Mouse (Mus musculus) stomach, embryonic 14.5 days (tissue): Measurements from ENCODE around the gene Ss18l2. TPM values are rescaled to one million over a fixed set of nuclear protein-coding genes. Genes with fewer than 3 reads are reported as not detected.

Experiments
- ATAC-seq: fragments of 200-750 bp; cut with Nextera tagmentation; 2 replicates; pipeline ENCODE4 v1.8.0; 2017; ENCODE audit warnings: low read depth, moderate TSS enrichment; ENCODE audit not compliant: insufficient number of reproducible peaks, insufficient read depth, low FRiP score
- H3K27ac ChIP-seq: fragments of 300-500 bp; sonication (generic); 2 replicates; pipeline ENCODE4 v1.5.1; 2014; ENCODE audit warnings: mild to moderate bottlenecking, low read length, moderate library complexity, mixed read lengths
- H3K27me3 ChIP-seq: fragments of 300-500 bp; sonication (generic); 2 replicates; pipeline ENCODE4 v1.6.1; 2014; ENCODE audit warnings: low read length, control low read depth, mixed read lengths; ENCODE audit not compliant: control insufficient read depth, insufficient read depth
- H3K36me3 ChIP-seq: fragments of 300-500 bp; sonication (generic); 2 replicates; pipeline ENCODE4 v1.6.1; 2014; ENCODE audit warnings: mild to moderate bottlenecking, control low read depth, low read length, moderate library complexity, mixed read lengths; ENCODE audit not compliant: control insufficient read depth, insufficient read depth
- H3K4me1 ChIP-seq: fragments of 300-500 bp; sonication (generic); 2 replicates; pipeline ENCODE4 v1.6.1; 2014; ENCODE audit warnings: low read length, control low read depth, mixed read lengths; ENCODE audit not compliant: control insufficient read depth, insufficient read depth
- H3K4me2 ChIP-seq: fragments of 300-500 bp; sonication (generic); replicated peaks from 2 replicates; pipeline ENCODE4 v1.6.1; 2014; ENCODE audit warnings: low read depth, low read length, control low read depth
- H3K4me3 ChIP-seq: fragments of 300-500 bp; sonication (generic); 2 replicates; pipeline ENCODE4 v1.5.1; 2014; ENCODE audit warnings: low read depth, low read length, control low read depth
- H3K9ac ChIP-seq: fragments of 300-500 bp; sonication (generic); replicated peaks from 2 replicates; pipeline ENCODE4 v1.6.1; 2014; ENCODE audit warnings: low read depth, mild to moderate bottlenecking, control low read depth, low read length, moderate library complexity, mixed read lengths
- H3K9me3 ChIP-seq: fragments of 300-500 bp; sonication (generic); 2 replicates; pipeline ENCODE4 v1.6.1; 2016; ENCODE audit warnings: low read depth, low read length, control low read depth; ENCODE audit not compliant: control insufficient read depth
- WGBS: fragments of 180-500 bp; shearing (Covaris S2); extraction: QIAGEN DNeasy Blood & Tissue Kit; methylation state at CpG from one replicate; pipeline ENCODE4 v1.1.7; 2014; 5-methylcytosine and 5-hydroxymethylcytosine counted together
- polyA plus RNA-seq: library from polyadenylated mRNA; unstranded; fragments of >200 nt; fragmentation: Nextera tagmentation; extraction: Ambion mirVana; gene quantifications from 2 replicates; pipeline ENCODE4 v1.2.1, GENCODE M21; 2014

Gene Ss18l2
- polyA plus RNA-seq, 1 experiment from 2014 or later: 136 TPM

GRCm38 (mm10) chr9:121707801-121708200 is 2.3 kb upstream of the Ss18l2 start:
- no peaks in the 10 kb centered on the region for H3K9me3 ChIP-seq
- no peak overlapping the region for H3K4me2 ChIP-seq
- no peak overlapping the region for H3K4me3 ChIP-seq
- peaks cover 5% of the 10 kb centered on the region for H3K36me3 ChIP-seq
- no peak for ATAC-seq
- H3K27ac ChIP-seq: no peak overlapping the region
- WGBS: 43% methylated on average over 6 of the region's 6 CpGs
- no peaks in the 10 kb centered on the region for H3K27me3 ChIP-seq
- no peak overlapping the region for H3K9ac ChIP-seq
- H3K4me1 ChIP-seq: peaks cover 22% of the 10 kb centered on the region

DNA sequence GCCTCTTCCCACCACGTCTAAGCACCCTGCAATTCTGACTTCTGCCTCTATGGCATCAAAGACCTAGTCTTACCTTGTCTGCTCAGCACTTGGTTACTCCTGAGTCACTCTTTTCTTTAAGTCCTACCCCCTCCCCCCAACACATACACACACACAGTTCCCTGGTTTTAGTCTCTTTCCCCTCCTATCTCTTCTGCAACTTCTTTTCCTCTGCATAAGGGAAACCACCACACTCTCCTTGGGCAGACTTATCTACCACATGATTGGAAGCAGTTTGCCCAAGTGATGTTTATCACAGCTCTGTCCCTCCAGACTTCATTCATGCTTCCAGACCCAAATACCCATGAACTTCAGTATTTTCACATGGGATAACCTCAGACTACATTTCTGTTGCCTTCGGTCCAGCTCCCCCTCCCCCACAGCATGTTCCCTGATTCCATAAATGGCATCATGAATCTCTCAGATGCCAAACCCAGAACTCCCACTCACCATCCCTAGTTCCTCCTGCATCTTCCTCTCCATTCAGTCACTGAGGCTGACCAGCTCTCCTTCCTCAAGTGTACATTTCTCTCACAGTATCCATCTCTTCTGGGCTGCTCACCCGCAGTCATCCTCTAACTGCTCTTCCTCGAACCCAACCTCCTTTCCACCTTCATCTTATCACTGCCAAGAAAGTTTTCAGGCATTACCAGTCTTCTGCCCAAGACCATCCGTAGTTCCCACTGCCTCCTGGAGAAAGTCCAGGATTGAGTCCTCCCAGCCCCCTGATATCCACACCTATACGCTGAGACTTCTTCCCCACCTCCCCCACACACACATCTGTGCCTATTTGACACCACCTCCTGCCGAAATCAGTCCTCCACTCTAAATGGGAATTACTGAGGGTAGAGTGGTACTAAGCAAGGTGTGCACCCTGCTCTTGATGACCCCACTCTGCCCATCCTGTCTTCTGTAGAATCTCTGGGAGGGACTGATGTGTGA is 1.3 kb upstream of the Ss18l2 start:
- no peak overlapping the region for H3K4me2 ChIP-seq
- WGBS: 67% methylated on average over 7 of the region's 7 CpGs
- no peak overlapping the region for H3K9ac ChIP-seq
- no peaks in the 10 kb centered on the region for H3K27me3 ChIP-seq
- H3K4me1 ChIP-seq: peaks cover 22% of the 10 kb centered on the region
- H3K27ac ChIP-seq: no peak overlapping the region
- peaks cover 12% of the 10 kb centered on the region for H3K36me3 ChIP-seq
- no peak overlapping the region for H3K4me3 ChIP-seq
- no peaks in the 10 kb centered on the region for H3K9me3 ChIP-seq
- no peak for ATAC-seq

GRCm38 (mm10) chr9:121710584-121710975 is 451 bp downstream of the Ss18l2 start:
- peaks cover 12% of the 10 kb centered on the region for H3K36me3 ChIP-seq
- ATAC-seq: peak; percentile 21; the same call in 1 of the 2 replicates
- H3K27ac ChIP-seq: peak overlapping the region; percentile 94
- peaks cover 16% of the 10 kb centered on the region; the same call in 1 of the 2 replicates for H3K4me1 ChIP-seq
- H3K4me3 ChIP-seq: peak overlapping the region; percentile 96
- no peaks in the 10 kb centered on the region for H3K9me3 ChIP-seq
- no peaks in the 10 kb centered on the region for H3K27me3 ChIP-seq
- H3K4me2 ChIP-seq: peak overlapping the region; percentile 86
- WGBS: under 1% methylated on average over 18 of the region's 18 CpGs
- H3K9ac ChIP-seq: peak overlapping the region; percentile 87

GRCm38 (mm10) chr9:121717048-121717447 is 6.9 kb downstream of the Ss18l2 start:
- Histone ChIP-seq H3K4me2 (no peak overlapping the region), H3K27ac (no peak overlapping the region), H3K9me3 (0 out of 2 replicates have a peak, but pooled peaks cover 2% of the 10 kb centered on the region), H3K9ac (no peak overlapping the region), H3K4me3 (no peak overlapping the region), H3K27me3 (no peaks in the 10 kb centered on the region), H3K36me3 (peaks cover 12% of the 10 kb centered on the region), H3K4me1 (peaks cover 7% of the 10 kb centered on the region; the same call in 1 of the 2 replicates)
- 71% methylated on average over 2 of the region's 2 CpGs for WGBS
- no peak for ATAC-seq

DNA sequence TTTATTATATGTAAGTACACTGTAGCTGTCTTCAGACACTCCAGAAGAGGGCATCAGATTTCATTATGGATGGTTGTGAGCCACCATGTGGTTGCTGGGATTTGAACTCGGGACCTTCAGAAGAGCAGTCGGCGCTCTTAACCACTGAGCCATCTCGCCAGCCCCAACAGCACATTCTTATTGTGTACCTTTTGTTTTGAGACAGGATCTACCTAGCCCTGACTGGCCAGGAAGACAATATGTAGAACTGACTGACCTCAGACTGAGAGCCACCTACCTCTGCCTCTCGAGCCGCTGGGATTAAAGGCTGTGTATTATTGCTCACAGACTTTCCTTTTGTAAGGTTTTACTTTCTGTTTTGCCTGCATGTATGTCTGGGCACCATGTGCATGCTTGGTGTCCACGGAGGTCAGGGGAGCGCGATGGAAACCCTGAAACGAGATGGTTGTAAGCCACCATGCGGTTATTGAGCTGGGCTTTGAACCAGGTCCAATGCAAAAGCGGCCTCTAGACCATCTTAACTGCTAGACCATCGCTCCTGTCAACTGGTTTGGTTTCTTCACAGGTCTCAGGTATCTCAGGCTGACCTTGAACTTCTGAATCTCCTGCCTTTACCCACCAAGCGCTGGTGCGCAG is 8.1 kb downstream of the Ss18l2 start:
- ATAC-seq: no peak

DNA sequence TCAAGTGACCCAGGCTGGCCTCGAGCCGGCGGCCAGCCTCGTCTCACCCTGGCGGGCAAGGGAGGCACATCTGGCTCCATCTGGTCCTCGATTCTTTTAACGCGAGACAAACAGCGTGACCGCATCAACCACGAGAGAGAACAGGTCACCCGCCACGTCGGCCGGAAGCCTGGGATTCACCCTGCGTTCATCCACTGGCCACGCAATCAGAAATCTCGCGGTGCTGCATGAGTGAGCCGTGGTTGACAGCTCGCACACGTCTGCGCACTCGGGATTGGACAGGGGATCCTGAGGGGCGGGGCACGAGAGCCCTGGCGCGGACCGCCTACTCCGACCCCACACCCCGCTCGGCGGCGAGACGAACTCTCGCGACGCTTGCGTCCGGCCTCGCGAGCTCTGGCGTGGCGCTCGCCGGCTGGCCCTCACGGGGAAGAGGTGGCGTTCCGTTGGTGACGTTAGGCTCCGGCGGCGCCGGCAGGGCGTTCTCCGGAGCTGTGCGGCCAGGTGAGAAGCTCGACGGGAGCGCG is 8.7 kb downstream of the Ss18l2 start, which contains the start of gene Nktr:
Nktr (plus strand) TSS at position 378 of the 527 bp plus-strand sequence.
- Histone ChIP-seq H3K4me1 (peaks cover 7% of the 10 kb centered on the region; the same call in 1 of the 2 replicates), H3K9me3 (0 out of 2 replicates have a peak, but pooled peaks cover 2% of the 10 kb centered on the region), H3K36me3 (no peaks in the 10 kb centered on the region), H3K27me3 (no peaks in the 10 kb centered on the region), H3K4me2 (peak within 1 kb of the TSS; percentile 87), H3K4me3 (peak within 1 kb of the TSS; percentile 95), H3K9ac (peak within 1 kb of the TSS; percentile 95), H3K27ac (peak within 1 kb of the TSS; percentile 97)
- under 1% methylated on average over 57 of the region's 61 CpGs for WGBS
- peak; percentile 99 for ATAC-seq

More for the DNA sequence above, 8.1 kb downstream of the Ss18l2 start:
- peak overlapping the region; percentile 55 for H3K4me2 ChIP-seq
- H3K9ac ChIP-seq: peak overlapping the region; percentile 95
- H3K27me3 ChIP-seq: no peaks in the 10 kb centered on the region
- 67% methylated on average over 15 of the region's 15 CpGs for WGBS
- H3K9me3 ChIP-seq: 0 out of 2 replicates have a peak, but pooled peaks cover 2% of the 10 kb centered on the region
- peaks cover 7% of the 10 kb centered on the region; the same call in 1 of the 2 replicates for H3K4me1 ChIP-seq
- H3K36me3 ChIP-seq: peaks cover 3% of the 10 kb centered on the region; the same call in 1 of the 2 replicates
- peak overlapping the region; percentile 97 for H3K27ac ChIP-seq
- H3K4me3 ChIP-seq: peak overlapping the region; percentile 95

DNA sequence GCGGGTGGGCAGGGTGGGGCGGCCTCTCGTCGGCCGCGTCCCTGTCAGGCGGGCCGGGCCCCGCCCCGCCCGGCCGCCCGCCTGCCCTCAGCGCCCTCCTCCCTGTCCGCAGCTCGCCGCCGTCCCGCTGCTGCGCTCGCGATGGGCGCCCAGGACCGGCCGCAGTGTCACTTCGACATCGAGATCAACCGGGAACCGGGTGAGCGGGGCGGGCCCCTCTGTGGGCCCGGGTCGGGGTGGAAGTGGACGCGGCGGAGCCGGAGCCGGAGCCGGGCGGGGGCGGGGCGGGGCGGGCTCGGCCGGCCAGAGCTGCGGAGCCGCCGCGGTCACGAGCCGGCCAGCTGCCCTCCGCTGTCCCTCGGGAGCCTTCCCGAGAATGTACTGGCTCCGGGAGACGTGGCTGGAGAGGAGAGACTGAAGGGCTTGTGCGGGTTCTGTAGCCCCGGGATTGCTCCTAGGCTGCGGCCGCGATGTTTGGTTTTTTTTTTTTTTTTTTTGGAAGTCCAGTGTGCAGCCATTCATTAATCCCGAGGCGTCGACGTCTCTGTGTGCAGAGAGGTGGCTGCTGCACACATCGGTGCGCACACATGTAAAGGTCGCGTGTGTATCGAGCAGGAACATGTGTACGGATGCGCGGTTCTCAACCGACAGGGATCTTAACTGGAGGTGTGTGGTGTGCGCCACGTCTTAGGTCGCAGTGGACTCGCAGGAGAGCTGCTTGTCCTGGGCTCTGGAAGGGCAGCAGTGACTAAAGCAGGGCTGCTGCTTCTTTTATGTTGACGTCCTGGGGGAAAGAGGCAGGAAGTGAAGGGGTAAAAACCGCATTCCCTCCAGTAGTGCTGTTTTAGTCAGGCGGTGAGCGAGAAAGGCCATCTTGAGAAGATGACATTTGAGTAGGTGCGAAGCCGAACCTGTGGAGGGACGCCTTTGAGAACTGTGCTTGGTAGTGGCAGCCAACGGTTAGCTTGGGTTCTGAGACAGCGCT is 9.5 kb downstream of the Ss18l2 start:
- WGBS: under 1% methylated on average over 64 of the region's 87 CpGs
- no peak; the same call in none of the 2 replicates for ATAC-seq
- H3K9me3 ChIP-seq: 0 out of 2 replicates have a peak, but pooled peaks cover 2% of the 10 kb centered on the region

More for the DNA sequence above, 9.5 kb downstream of the Ss18l2 start:
- Histone ChIP-seq H3K4me2 (peak overlapping the region; percentile 87), H3K27me3 (no peaks in the 10 kb centered on the region), H3K4me3 (peak overlapping the region; percentile 95), H3K4me1 (peaks cover 7% of the 10 kb centered on the region; the same call in 1 of the 2 replicates), H3K27ac (peak overlapping the region; percentile 97), H3K9ac (peak overlapping the region; percentile 95), H3K36me3 (no peaks in the 10 kb centered on the region)
